Mouse (Mus musculus) heart, embryonic 11.5 days (tissue): ENCODE measurements around the gene Erc2. TPM values are rescaled to one million over a fixed set of nuclear protein-coding genes. Genes with fewer than 3 reads are reported as not detected.
A peak's percentile ranks its signal among the peaks of the same experiment; 100 is the strongest.

Experiments used
- ATAC-seq: fragments of 200-750 bp; cut with Nextera tagmentation; replicated peaks from 2 replicates; pipeline ENCODE4 v1.8.0; 2017; ENCODE audit warnings: moderate library complexity; ENCODE audit not compliant: insufficient number of reproducible peaks, low FRiP score, low TSS enrichment
- H3K27ac ChIP-seq: fragments of 300-500 bp; sonication (generic); 2 replicates; pipeline ENCODE4 v1.5.1; 2014; ENCODE audit warnings: mild to moderate bottlenecking, low read depth, low read length
- H3K27me3 ChIP-seq: fragments of 300-500 bp; sonication (generic); 2 replicates; pipeline ENCODE4 v1.6.1; 2014; ENCODE audit warnings: mild to moderate bottlenecking, low read length, mixed read lengths; ENCODE audit not compliant: control insufficient read depth, insufficient read depth
- H3K36me3 ChIP-seq: fragments of 300-500 bp; sonication (generic); 2 replicates; pipeline ENCODE4 v1.6.1; 2014; ENCODE audit warnings: mild to moderate bottlenecking, low read length, moderate library complexity, mixed read lengths; ENCODE audit not compliant: control insufficient read depth, insufficient read depth
- H3K4me1 ChIP-seq: fragments of 300-500 bp; sonication (generic); 2 replicates; pipeline ENCODE4 v1.6.1; 2014; ENCODE audit warnings: low read length; ENCODE audit not compliant: control insufficient read depth, insufficient read depth
- H3K4me2 ChIP-seq: fragments of 300-500 bp; sonication (generic); 2 replicates; pipeline ENCODE4 v1.6.1; 2014; ENCODE audit warnings: mild to moderate bottlenecking, moderate library complexity
- H3K4me3 ChIP-seq: fragments of 300-500 bp; sonication (generic); 2 replicates; pipeline ENCODE4 v1.5.1; 2014; ENCODE audit warnings: low read depth, low read length
- H3K9ac ChIP-seq: fragments of 300-500 bp; sonication (generic); 2 replicates; pipeline ENCODE4 v1.6.1; 2014; ENCODE audit warnings: mild to moderate bottlenecking, low read depth, low read length, moderate library complexity
- H3K9me3 ChIP-seq: fragments of 300-500 bp; sonication (generic); replicated peaks from 2 replicates; pipeline ENCODE4 v1.6.1; 2016; ENCODE audit warnings: low read length; ENCODE audit not compliant: control insufficient read depth
- WGBS: fragments of 180-500 bp; shearing (Covaris S2); extraction: QIAGEN DNeasy Blood & Tissue Kit; methylation state at CpG from one replicate; pipeline ENCODE4 v1.1.7; 2014; ENCODE audit not compliant: insufficient replicate concordance; 5-methylcytosine and 5-hydroxymethylcytosine counted together
- polyA plus RNA-seq: library from polyadenylated mRNA; unstranded; fragments of >200 nt; fragmentation: Nextera tagmentation; extraction: Ambion mirVana; gene quantifications from 2 replicates; pipeline ENCODE4 v1.2.1, GENCODE M21; 2014

The Erc2 gene
- polyA plus RNA-seq, 1 experiment from 2014 or later, result 6.2 TPM

- Histone ChIP-seq H3K36me3 (no peaks in the 10 kb centered on the region), H3K27ac (no peak overlapping the region), H3K4me3 (no peak overlapping the region), H3K4me2 (no peak overlapping the region), H3K27me3 (no peaks in the 10 kb centered on the region), H3K4me1 (peaks cover 9% of the 10 kb centered on the region; the same call in 1 of the 2 replicates), H3K9ac (no peak overlapping the region), H3K9me3 (no peaks in the 10 kb centered on the region)
- ATAC-seq, result no peak
- 14% methylated on average over 4 of the region's 4 CpGs for WGBS
Observed at GRCm38 (mm10) chr14:28359502-28359901, 737.3 kb downstream of the Erc2 start.

DNA sequence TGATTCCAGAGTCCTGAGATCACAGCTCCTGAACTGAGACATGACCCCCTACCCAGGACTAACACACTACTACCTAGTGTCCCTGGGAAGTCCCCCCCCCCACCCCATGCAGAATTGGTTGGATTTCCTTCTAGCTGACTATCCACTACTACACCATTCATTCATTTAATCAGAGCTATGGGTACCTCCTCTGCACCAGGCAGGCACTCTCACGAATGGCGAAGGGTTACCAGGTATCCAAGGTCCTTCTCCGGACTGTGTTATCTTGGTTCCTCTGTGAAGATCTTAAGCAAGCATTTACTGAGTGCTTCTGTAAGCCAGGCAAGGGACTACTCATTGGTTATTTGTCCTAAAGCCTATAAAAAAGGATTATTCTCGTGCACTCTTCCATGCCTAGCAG is 737.8 kb downstream of the Erc2 start:
- ATAC-seq, result no peak
- Histone ChIP-seq H3K4me3 (no peak overlapping the region), H3K4me1 (peaks cover 9% of the 10 kb centered on the region; the same call in 1 of the 2 replicates), H3K9me3 (no peaks in the 10 kb centered on the region), H3K36me3 (no peaks in the 10 kb centered on the region), H3K4me2 (no peak overlapping the region), H3K9ac (no peak overlapping the region), H3K27ac (no peak overlapping the region), H3K27me3 (no peaks in the 10 kb centered on the region)
- WGBS, result 60% methylated on average over 4 of the region's 4 CpGs

DNA sequence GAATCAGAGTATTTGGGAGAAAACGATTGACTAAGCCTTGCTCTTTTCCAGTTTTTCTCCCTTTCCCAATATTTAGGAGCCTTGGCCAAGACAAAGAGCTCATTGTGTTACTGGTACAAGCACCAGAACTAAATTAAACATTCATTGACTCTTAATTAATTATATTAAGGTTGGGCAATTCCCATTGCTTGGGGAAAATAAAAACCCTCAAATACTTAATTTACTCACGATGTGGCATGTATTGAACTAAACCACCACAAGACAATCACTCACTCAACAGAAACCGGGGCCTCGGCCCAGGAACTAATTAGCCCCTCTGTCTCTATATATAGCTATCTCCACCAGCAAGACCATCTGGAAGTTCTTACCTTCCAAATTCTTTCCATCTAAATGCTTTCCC is 740.1 kb downstream of the Erc2 start:
- 57% methylated on average over 4 of the region's 4 CpGs for WGBS

GRCm38 (mm10) chr14:28370713-28371112 is 748.5 kb downstream of the Erc2 start:
- no peak for ATAC-seq
- Histone ChIP-seq H3K36me3 (no peaks in the 10 kb centered on the region), H3K9me3 (no peaks in the 10 kb centered on the region), H3K4me2 (no peak overlapping the region), H3K9ac (no peak overlapping the region), H3K27me3 (no peaks in the 10 kb centered on the region), H3K4me3 (no peak overlapping the region), H3K4me1 (peaks cover 5% of the 10 kb centered on the region; the same call in 1 of the 2 replicates), H3K27ac (no peak overlapping the region)
- WGBS, result 58% methylated on average over 8 of the region's 8 CpGs

More for the DNA sequence above, 740.1 kb downstream of the Erc2 start:
- H3K27me3 ChIP-seq, result no peaks in the 10 kb centered on the region
- H3K9me3 ChIP-seq, result no peaks in the 10 kb centered on the region
- H3K9ac ChIP-seq, result no peak overlapping the region
- H3K27ac ChIP-seq, result no peak overlapping the region
- ATAC-seq, result no peak
- H3K4me3 ChIP-seq, result no peak overlapping the region
- peaks cover 9% of the 10 kb centered on the region; the same call in 1 of the 2 replicates for H3K4me1 ChIP-seq
- H3K4me2 ChIP-seq, result no peak overlapping the region
- no peaks in the 10 kb centered on the region for H3K36me3 ChIP-seq

- Histone ChIP-seq H3K27me3 (no peaks in the 10 kb centered on the region), H3K4me3 (no peak overlapping the region), H3K27ac (no peak overlapping the region), H3K4me1 (peaks cover 11% of the 10 kb centered on the region; the same call in 1 of the 2 replicates), H3K9me3 (no peaks in the 10 kb centered on the region), H3K9ac (no peak overlapping the region), H3K36me3 (no peaks in the 10 kb centered on the region), H3K4me2 (no peak overlapping the region)
- WGBS, result 86% methylated on average over 10 of the region's 10 CpGs
- ATAC-seq, result no peak
Observed at GRCm38 (mm10) chr14:28371651-28372050, 749.4 kb downstream of the Erc2 start.

DNA sequence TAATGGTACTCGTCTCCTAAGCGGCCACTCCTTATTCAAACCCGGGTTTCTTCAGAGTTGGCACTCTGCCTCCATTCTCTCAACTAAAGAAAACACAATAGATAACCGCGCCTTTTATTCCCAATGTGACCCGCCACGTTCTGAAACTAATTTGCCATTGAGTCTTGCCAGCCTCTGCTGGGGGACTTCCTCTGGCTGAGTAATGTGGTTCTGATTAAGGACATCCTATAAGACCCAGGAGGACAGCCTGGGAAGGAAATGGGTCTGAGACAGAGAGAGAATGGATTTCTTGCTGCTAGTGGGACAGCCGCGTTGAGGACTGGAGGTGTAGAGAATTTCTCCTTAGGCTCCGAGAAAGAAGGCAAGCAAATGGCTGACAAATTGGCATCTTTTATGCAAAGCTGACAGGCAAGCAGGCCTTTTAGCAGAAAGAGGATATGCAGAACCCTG is 753.4 kb downstream of the Erc2 start:
- Histone ChIP-seq H3K4me1 (peaks cover 14% of the 10 kb centered on the region; the same call in 1 of the 2 replicates), H3K27ac (peak overlapping the region; percentile 51; the same call in 1 of the 2 replicates), H3K9ac (no peak overlapping the region), H3K36me3 (no peaks in the 10 kb centered on the region), H3K9me3 (no peaks in the 10 kb centered on the region), H3K27me3 (no peaks in the 10 kb centered on the region), H3K4me3 (no peak overlapping the region), H3K4me2 (peak overlapping the region; percentile 1; the same call in 1 of the 2 replicates)
- ATAC-seq, result no peak
- WGBS, result 21% methylated on average over 10 of the region's 10 CpGs

GRCm38 (mm10) chr14:28376208-28376805 is 754.1 kb downstream of the Erc2 start:
- Histone ChIP-seq H3K36me3 (no peaks in the 10 kb centered on the region), H3K27ac (no peak overlapping the region), H3K9ac (no peak overlapping the region)

DNA sequence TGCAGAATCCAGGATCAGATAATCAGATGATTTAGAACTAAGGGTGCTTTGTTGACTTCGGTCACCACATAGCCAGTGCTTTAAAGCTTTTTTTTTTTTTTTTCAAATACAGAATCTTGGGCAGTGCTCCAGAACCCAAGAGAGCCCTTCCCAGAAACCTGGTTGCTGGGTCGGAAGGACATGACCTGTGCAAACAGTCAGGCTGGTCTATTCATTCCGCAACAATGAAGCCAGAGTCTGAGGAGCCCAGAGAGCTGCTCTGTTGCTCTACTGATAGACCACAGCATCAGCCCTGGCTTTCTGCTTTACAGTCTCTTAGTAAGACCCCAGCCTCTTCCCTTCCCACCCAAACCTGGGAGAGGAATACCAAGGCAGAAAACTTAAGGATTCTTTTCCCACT is 755.3 kb downstream of the Erc2 start:
- ATAC-seq, result no peak
- Histone ChIP-seq H3K9me3 (no peaks in the 10 kb centered on the region), H3K27ac (no peak overlapping the region), H3K4me2 (no peak overlapping the region), H3K4me1 (peaks cover 17% of the 10 kb centered on the region; the same call in 1 of the 2 replicates), H3K4me3 (no peak overlapping the region), H3K36me3 (no peaks in the 10 kb centered on the region), H3K27me3 (no peaks in the 10 kb centered on the region), H3K9ac (no peak overlapping the region)
- WGBS, result 63% methylated on average over 3 of the region's 3 CpGs

More at GRCm38 (mm10) chr14:28376208-28376805, 754.1 kb downstream of the Erc2 start:
- Histone ChIP-seq H3K9me3 (no peaks in the 10 kb centered on the region), H3K4me3 (no peak overlapping the region), H3K27me3 (no peaks in the 10 kb centered on the region), H3K4me1 (peaks cover 14% of the 10 kb centered on the region; the same call in 1 of the 2 replicates), H3K4me2 (no peak overlapping the region)
- WGBS, result 51% methylated on average over 9 of the region's 9 CpGs
- no peak for ATAC-seq

DNA sequence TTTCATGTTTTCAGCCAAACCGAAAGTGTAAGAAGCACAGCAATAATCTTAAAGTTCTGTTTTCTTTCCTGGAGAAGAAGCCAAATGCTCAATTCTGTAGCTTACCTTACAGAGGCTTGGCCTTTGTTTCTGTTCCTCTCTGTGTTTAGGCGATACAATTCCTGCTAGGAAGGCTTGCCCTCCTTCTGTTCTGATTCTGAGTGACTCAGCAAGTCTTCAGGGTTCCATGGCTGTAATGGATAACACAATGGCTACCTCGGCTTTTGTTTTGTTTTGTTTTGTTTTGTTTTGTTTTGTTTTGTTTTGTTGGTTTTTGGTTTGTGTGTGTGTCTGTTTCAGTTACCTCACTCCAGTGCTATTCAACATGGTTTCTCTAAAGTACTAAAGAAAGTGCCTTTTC is 757.9 kb downstream of the Erc2 start:
- H3K36me3 ChIP-seq, result no peaks in the 10 kb centered on the region
- no peaks in the 10 kb centered on the region for H3K27me3 ChIP-seq
- no peak overlapping the region for H3K27ac ChIP-seq
- H3K4me3 ChIP-seq, result no peak overlapping the region
- 69% methylated on average over 3 of the region's 3 CpGs for WGBS
- H3K4me1 ChIP-seq, result peaks cover 12% of the 10 kb centered on the region; the same call in 1 of the 2 replicates
- H3K4me2 ChIP-seq, result no peak overlapping the region
- no peaks in the 10 kb centered on the region for H3K9me3 ChIP-seq
- H3K9ac ChIP-seq, result no peak overlapping the region
- ATAC-seq, result no peak
